Mouse (Mus musculus): ENCODE measurements around the gene BC029722. TPM values are rescaled to one million over a fixed set of nuclear protein-coding genes. Genes with fewer than 3 reads are reported as not detected.

BC029722 gene
- polyA plus RNA-seq, 1 experiment, result 17.8 TPM

DNA sequence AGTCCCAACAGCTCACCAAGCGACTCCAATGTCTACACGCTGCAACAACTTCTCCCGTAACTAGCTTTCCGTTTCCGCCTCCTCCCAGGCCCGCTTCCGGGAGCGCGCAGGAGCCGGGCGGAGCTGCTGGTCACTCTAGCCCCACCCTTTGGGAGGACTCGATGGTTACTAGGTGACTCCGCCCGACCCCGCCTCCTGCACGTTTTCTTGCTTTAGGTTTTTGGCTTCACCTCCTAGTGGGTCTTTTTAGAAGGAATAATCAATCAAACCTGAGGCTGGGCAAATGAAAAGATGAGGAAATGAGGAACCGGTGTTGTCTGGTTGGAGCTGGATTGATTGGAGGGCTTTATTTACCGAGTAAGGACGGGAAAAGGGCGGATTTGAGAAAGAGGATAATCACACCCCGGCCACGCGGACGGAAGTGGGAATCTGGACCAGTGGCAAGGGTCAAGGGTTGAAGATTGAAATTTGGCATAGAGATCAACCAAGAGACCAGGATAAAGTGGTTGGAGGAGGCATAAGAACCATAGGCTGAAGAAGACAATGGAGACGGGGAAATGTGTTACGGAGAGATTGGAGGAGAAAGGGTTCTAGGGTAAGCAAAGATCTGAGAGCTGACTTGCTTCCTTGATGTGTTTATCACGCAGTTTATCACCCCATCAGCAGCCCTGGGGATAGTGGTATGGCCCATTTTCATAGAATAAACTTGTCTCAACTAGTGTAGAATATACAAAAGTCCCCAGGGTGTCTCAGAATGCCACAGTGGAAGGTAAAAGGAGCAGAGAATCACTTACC lies 7.6 kb upstream of the BC029722 start, which contains the start of gene Eif6:
Eif6 (minus strand) TSS at position 296 of the 795 bp plus-strand sequence.
- TF ChIP-seq POLR2A (IDR thresholded peaks at IDR 0.05; ENCODE audit: borderline replicate concordance, control insufficient read depth, low read depth, low read length), result peak; percentile 72
- no peak for TF ChIP-seq CTCF (IDR thresholded peaks at IDR 0.05; ENCODE audit: control insufficient read depth, insufficient read depth, low read length)
- Histone ChIP-seq H3K4me3 (replicated peaks; ENCODE audit: control insufficient read depth, low read depth, low read length) (peak within 1 kb of the TSS; percentile 94), H3K27ac (ENCODE audit: control insufficient read depth, insufficient read depth, low read depth, low read length, poor library complexity) (peak within 1 kb of the TSS; percentile 75), H3K4me1 (ENCODE audit: control insufficient read depth, insufficient read depth, low read length) (no peaks in the 10 kb centered on the region)
- 3% methylated on average over 27 of the region's 27 CpGs for WGBS

DNA sequence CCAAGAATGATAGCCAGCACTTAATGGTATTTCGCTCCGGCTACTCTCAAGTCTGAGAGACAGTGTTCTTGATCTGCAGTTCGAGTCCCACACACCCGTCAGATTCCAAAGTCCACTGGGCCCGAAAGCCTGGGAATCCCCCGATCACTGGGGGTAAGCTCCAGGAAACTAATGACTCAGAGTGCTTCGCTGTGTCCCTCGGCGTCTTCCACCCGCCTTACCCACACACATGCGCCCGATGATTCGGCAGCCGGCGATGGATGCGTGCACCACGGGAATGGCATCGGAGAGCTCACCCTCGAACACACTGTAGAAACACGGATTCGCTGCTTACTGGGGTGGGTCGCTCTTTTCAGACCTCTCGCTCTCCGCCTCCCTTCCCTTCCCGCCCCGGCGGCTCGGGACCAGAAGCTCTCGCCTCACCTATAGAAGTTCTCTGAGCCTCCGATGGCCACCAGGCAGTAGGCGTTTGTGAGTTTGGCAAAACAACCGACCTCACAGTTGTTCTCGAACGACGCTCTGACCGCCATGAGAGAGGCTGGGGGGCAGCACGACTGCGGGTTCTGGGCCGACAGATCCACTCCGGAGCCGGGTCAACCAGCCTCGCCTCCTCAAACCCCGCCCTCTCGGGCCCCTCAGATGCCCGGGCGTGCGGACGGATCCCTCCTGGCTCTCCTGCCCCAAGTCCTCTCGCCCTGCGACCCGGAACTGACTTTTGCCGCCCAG lies 6.8 kb upstream of the BC029722 start:
- Histone ChIP-seq H3K4me3 (replicated peaks; ENCODE audit: control insufficient read depth, low read depth, low read length) (peak overlapping the region; percentile 94), H3K27ac (ENCODE audit: control insufficient read depth, insufficient read depth, low read depth, low read length, poor library complexity) (peak overlapping the region; percentile 75), H3K4me1 (ENCODE audit: control insufficient read depth, insufficient read depth, low read length) (no peaks in the 10 kb centered on the region)
- WGBS, result 1% methylated on average over 52 of the region's 52 CpGs
- TF ChIP-seq CTCF (IDR thresholded peaks at IDR 0.05; ENCODE audit: control insufficient read depth, insufficient read depth, low read length), result no peak
- TF ChIP-seq POLR2A (IDR thresholded peaks at IDR 0.05; ENCODE audit: borderline replicate concordance, control insufficient read depth, low read depth, low read length), result no peak

- TF ChIP-seq CTCF (IDR thresholded peaks at IDR 0.05; ENCODE audit: control insufficient read depth, insufficient read depth, low read length), result no peak
- TF ChIP-seq POLR2A (IDR thresholded peaks at IDR 0.05; ENCODE audit: borderline replicate concordance, control insufficient read depth, low read depth, low read length), result no peak
- Histone ChIP-seq H3K4me1 (ENCODE audit: control insufficient read depth, insufficient read depth, low read length) (peaks cover 3% of the 10 kb centered on the region; the same call in 1 of the 2 replicates), H3K27ac (ENCODE audit: control insufficient read depth, insufficient read depth, low read depth, low read length, poor library complexity) (no peak overlapping the region), H3K4me3 (replicated peaks; ENCODE audit: control insufficient read depth, low read depth, low read length) (no peak overlapping the region)
- WGBS, result 86% methylated on average over 8 of the region's 8 CpGs
Measured at GRCm38 (mm10) chr2:155823722-155824121, 4.5 kb upstream of the BC029722 start.

DNA sequence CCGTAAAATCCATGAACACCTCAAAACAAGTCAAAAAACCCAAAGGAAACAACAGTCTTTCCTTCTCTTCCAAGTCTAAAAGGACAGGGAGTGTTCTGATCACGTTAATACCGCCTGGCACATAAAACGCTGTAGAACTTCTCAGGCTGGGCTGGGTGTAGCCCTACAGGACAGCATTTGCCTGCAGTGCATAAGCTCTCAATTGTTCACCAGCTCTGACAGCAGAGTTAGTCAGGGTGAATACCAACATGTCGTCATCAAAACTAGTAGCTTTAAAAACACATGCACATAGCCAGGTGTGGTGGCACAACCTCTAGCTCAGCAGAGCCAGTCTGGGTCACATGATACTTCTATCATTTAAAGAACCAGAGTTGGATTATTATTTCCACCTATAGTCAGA lies 1.6 kb upstream of the BC029722 start:
- Histone ChIP-seq H3K4me1 (ENCODE audit: control insufficient read depth, insufficient read depth, low read length) (peaks cover 3% of the 10 kb centered on the region; the same call in 1 of the 2 replicates), H3K27ac (ENCODE audit: control insufficient read depth, insufficient read depth, low read depth, low read length, poor library complexity) (no peak overlapping the region), H3K4me3 (replicated peaks; ENCODE audit: control insufficient read depth, low read depth, low read length) (no peak overlapping the region)
- WGBS, result 84% methylated on average over 5 of the region's 5 CpGs
- TF ChIP-seq POLR2A (IDR thresholded peaks at IDR 0.05; ENCODE audit: borderline replicate concordance, control insufficient read depth, low read depth, low read length) (no peak), CTCF (IDR thresholded peaks at IDR 0.05; ENCODE audit: control insufficient read depth, insufficient read depth, low read length) (no peak)

DNA sequence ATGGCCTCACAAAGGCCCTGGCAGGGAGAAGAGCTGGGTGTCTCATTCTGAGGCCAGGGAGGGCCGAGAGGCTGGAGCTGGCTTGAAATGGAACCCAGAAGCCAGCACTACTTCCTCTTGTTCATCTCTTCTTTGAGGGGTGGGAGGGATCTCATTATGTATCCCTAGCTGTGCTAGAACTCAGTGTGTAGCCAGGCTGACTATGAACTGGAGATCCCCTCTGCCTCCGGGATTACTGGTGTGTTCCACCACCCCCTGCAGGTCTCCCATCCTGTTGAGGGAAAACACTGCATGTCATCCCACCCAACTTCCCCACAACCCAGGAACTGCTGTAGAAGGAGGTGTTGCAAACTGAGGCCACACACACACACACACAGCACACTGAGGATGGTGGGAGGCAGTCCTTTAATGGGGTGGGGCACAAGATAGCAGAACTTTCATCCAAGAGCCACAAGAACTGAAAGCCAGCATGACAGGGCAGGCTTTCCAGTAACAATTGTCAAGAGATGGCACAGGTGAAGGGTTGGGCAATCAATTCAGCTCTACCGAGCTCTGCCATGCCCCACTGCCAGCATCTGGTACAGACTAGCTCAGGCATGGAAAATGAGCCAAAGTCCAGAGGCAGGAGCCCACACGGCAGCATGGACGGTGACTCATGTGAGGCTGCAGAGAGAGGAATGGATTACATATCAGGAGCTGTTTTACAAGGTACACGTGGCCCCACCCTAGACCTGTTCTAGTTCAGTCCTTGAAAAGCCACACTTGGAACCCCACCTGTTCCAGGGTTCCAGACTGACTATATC lies 424 bp upstream of the BC029722 start:
- Histone ChIP-seq H3K4me1 (ENCODE audit: control insufficient read depth, insufficient read depth, low read length) (peaks cover 3% of the 10 kb centered on the region; the same call in 1 of the 2 replicates), H3K27ac (ENCODE audit: control insufficient read depth, insufficient read depth, low read depth, low read length, poor library complexity) (peak overlapping the region; percentile 69), H3K4me3 (replicated peaks; ENCODE audit: control insufficient read depth, low read depth, low read length) (peak overlapping the region; percentile 77)
- WGBS, result 52% methylated on average over 6 of the region's 6 CpGs
- TF ChIP-seq CTCF (IDR thresholded peaks at IDR 0.05; ENCODE audit: control insufficient read depth, insufficient read depth, low read length), result no peak
- no peak for TF ChIP-seq POLR2A (IDR thresholded peaks at IDR 0.05; ENCODE audit: borderline replicate concordance, control insufficient read depth, low read depth, low read length)

GRCm38 (mm10) chr2:155818596-155819391 lies 432 bp downstream of the BC029722 start:
- TF ChIP-seq CTCF (IDR thresholded peaks at IDR 0.05; ENCODE audit: control insufficient read depth, insufficient read depth, low read length) (peak; percentile 25; the same call in 1 of the 2 replicates), POLR2A (IDR thresholded peaks at IDR 0.05; ENCODE audit: borderline replicate concordance, control insufficient read depth, low read depth, low read length) (peak; percentile 93)
- H3K4me1 ChIP-seq (ENCODE audit: control insufficient read depth, insufficient read depth, low read length), result peaks cover 3% of the 10 kb centered on the region; the same call in 1 of the 2 replicates
- peak overlapping the region; percentile 69 for H3K27ac ChIP-seq (ENCODE audit: control insufficient read depth, insufficient read depth, low read depth, low read length, poor library complexity)
- peak overlapping the region; percentile 77 for H3K4me3 ChIP-seq (replicated peaks; ENCODE audit: control insufficient read depth, low read depth, low read length)
- WGBS, result 0% methylated on average over 37 of the region's 37 CpGs
